Mouse (Mus musculus) layer of hippocampus, postnatal 25 days (tissue): ENCODE results near the gene Tomm34. TPM values are rescaled to one million over a fixed set of nuclear protein-coding genes. Genes with fewer than 3 reads are reported as not detected.

ENCODE experiments used
- DNase-seq, 2 experiments: peaks; one replicate each; pipeline ENCODE4 v3.0.0; 2022; ENCODE audit warnings: mixed read lengths in 2 of 2, low spot score in 1 of 2; ENCODE audit errors: extremely low spot score in 1 of 2
- total RNA-seq, 2 experiments: library from RNA; stranded (reverse); gene quantifications; 2 replicates each; pipeline ENCODE4 v1.2.3; 2021

Gene Tomm34
- total RNA-seq, 2 experiments from 2014 or later, result 86.8 to 95.2 TPM

DNA sequence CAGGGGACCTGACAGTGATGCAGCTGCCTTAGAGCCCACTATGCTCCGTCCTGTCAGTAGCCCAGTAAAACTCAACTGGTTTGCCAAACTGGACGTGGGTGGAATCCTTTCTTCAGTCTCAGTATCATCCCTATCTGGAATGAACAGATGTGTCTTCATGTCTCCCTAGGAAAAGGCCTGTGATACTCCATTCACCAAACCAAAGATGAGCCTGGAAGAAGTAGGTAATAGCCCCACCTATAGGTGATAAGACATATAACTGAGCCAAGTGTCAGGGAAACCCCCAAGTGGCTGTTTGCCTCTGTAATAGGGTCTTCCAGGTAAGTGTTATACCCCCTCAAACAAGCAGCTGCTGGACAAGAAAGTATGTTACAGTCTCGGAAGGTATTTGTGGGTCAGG, 52.1 kb downstream of the Tomm34 start:
- no peak for DNase-seq

DNA sequence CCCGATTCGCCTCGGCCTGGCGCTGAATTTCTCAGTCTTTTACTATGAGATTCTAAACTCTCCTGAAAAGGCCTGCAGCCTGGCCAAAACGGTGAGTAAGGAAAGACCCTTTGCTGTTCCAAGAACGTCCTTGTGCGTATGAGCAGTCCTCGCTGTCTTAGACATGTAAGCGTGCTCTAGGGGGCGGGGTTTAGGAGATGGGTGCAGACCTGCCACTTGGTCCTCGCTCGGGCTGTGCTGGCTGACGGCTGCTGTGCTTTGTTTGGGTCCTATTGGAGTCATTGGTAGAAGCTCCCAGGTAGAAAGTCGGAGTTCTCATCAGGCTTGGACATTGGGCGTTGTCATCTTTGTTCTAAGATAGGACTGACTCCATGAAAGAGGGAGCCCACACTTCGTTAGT, 55.7 kb downstream of the Tomm34 start:
- DNase-seq, result no peak

DNA sequence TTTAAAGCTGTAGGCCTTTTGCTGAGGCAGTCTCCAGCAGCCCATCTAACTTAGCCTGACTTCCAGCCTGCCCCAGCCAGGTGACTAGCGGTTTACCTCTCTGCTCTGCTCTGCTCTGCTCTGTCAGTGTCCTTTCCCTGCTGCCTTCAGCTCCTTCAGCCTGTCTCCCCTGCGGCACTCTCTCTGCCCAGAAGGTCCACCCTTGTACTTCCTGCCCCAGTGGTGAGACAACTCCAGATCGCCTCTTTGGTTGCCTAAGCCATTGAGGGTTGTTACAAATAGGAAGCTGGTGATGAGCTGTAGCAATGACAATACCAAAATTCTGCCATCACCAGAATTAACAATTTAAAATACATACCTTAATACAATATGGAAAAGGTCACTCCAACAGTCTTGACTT, 60.0 kb downstream of the Tomm34 start:
- DNase-seq, result no peak

DNA sequence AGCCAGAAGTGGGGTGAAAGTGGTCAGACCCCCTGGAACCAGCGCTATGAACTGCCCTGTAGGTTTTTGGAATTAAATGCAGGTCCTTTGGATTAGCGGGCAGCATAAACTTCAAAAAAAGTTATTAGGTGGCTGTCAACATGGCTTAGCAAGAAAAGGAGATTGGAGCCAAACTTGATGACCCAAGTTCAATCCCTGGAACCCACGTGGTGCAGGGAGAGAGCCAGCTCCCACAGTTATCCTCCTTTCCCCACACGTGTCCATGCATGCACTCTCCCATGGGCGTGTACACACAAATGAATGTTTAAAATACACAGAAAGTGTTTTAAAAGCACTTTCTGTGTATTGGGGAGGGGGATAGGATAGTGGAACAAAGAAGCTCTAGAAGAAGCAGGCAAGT, 60.5 kb downstream of the Tomm34 start:
- no peak for DNase-seq

DNA sequence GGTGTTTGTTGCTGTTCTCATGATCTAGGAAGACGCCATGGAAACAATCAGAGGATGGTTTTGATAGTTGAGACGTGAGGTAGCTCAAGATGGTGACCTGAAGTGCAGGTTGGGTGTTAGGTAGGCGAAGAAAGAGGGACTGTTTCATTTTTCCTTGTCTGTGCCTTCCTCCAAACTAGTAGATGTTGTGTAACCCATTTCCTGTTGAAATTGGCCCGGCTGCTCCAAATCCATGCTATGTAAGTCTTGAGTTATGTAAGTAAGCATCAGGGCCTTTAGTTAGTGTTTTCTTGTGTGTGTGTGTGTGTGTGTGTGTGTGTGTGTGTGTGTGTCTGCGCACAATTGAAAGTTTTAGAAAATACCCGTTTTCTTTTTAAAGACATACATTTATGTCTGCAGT, 61.7 kb downstream of the Tomm34 start:
- no peak for DNase-seq

DNA sequence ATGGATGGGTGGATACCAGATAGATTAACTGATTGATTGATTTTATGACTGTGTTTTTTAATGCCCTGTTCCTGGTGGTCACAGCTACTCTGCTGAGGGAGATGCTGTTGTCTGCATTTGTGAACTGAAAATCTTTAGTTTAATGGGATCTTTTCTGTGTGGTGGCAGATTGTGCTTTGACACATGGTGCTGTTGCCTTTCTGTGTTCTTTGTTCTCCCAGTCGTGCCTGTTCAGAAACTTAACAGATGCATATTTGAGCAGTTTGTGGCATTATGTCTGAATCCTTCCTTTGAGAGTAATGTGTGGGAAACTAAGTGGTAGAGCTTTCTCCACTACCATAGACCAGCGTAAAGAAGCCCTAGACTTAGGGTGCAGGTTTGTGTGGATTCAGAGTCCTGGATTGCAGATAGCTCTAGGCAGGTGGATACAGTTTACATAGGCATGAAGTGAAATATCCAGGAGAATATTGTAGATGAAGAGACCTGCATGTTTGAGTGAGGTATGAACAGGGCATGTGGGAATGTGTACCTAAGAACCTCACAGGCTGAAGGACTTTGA, 62.9 kb downstream of the Tomm34 start:
- DNase-seq, result no peak

DNA sequence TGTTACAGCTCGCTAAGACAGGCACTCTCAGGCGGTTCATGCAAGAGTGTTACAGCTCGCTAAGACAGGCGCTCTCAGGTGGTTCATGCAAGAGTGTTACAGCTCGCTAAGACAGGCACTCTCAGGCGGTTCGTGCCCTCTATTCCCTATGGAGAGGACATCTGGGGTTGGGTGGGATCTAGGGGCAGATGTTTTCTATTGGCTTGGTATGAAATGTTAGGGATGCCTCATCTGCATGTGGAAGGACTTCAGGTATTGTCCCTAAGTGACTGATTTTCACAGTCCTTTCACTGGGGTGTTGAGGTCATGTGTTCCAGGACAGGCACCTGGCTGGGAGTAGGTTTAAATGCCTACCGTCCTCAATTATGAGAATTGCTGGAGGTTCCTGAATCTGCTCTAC, 63.4 kb downstream of the Tomm34 start:
- no peak for DNase-seq

DNA sequence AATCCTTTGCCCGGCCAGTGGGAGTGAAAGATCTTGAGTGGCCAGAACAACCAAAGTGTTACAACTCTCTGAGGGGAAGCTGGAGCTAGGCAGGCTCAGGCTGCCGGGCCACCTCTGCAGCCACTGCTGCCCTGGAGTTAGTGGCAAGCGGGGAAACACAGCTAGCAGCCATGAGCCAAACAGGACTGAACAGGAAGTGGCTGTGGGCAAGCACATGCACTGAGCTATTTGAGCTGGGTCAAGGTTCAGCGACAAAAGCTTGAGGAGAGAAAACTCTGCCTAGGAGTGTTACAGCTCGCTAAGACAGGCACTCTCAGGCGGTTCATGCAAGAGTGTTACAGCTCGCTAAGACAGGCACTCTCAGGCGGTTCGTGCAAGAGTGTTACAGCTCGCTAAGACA, 64.0 kb downstream of the Tomm34 start:
- DNase-seq, result no peak

DNA sequence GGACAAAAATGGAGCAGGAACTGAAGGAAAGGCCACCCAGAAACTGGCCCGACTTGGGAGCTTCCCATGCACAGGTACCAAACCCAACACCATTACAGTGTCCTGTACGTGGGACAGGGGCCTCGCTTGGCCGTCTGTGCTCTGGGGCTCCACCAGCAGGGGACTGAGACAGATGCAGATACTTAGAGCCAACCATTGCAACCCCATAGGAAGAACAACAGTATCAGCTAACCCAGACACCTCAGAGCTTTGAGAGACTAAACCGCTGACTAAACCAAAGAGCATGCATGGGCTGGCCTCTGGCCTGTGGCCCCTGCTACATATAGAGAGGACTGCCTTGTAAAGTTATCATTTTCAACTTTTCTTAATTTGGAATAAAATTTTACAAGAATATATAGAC, 66.5 kb downstream of the Tomm34 start:
- DNase-seq, result no peak

Other genes with a start within 250 kb of the Tomm34 start
- gene Kcnk15, start 217.5 kb downstream of the Tomm34 start, total RNA-seq, result not detected
- gene Rims4, start 152.5 kb downstream of the Tomm34 start, total RNA-seq, result 10 to 100 TPM; 42.6 to 47.9 TPM
- 100 to 1,000 TPM; 506 to 588 TPM for gene Ywhab, start 76.2 kb downstream of the Tomm34 start, total RNA-seq
- gene Pabpc1l, start 45.7 kb downstream of the Tomm34 start, total RNA-seq, result 1 to 10 TPM in 1 of 2 experiments, under 1 TPM in 1; 0.32 to 1.3 TPM
- 10 to 100 TPM; 47.8 to 48.6 TPM for gene Stk4, start 847 bp downstream of the Tomm34 start, total RNA-seq
- 1 to 10 TPM; 4.4 to 5.0 TPM for gene Kcns1, start 99.9 kb upstream of the Tomm34 start, total RNA-seq
- gene Wfdc5, start 111.6 kb upstream of the Tomm34 start, total RNA-seq, result not detected
- gene Wfdc12, start 119.4 kb upstream of the Tomm34 start, total RNA-seq, result not detected
- gene Wfdc15a, start 129.0 kb upstream of the Tomm34 start, total RNA-seq, result not detected
- gene Wfdc15b, start 150.5 kb upstream of the Tomm34 start, total RNA-seq, result not detected
- not detected for gene Svs2, start 167.3 kb upstream of the Tomm34 start, total RNA-seq
- not detected for gene Svs3b, start 185.5 kb upstream of the Tomm34 start, total RNA-seq
- not detected for gene Svs4, start 207.3 kb upstream of the Tomm34 start, total RNA-seq
- not detected for gene Svs3a, start 218.1 kb upstream of the Tomm34 start, total RNA-seq
- gene Svs6, start 245.6 kb upstream of the Tomm34 start, total RNA-seq, result not detected